ENCODE assay signal across 18 mouse cellular contexts in genomic region chr5:144797116-144797515, GRCm38 (mm10). TPM values are rescaled to one million over a fixed set of nuclear protein-coding genes. Genes with fewer than 3 reads are reported as not detected.
"Had no signal": no experiment of that assay in that cellular context is flagged by ENCODE, and none has a peak within 500 bp of the region (broad histone marks: within the 10 kb centered on the region; RNA-seq: fewer than 3 reads in every experiment).

No protein-coding gene starts in this region.

- H3K4me1 ChIP-seq: liver, embryonic 15.5 days; lung, embryonic 15.5 days; midbrain, embryonic 10.5 days; midbrain, embryonic 12.5 days; neural tube, embryonic 13.5 days; neural tube, embryonic 15.5 days; stomach, embryonic 15.5 days had no signal

- H3K4me3 ChIP-seq: liver, embryonic 13.5 days; liver, embryonic 15.5 days; lung, embryonic 15.5 days; midbrain, embryonic 10.5 days; midbrain, embryonic 12.5 days; myocyte; neural tube, embryonic 13.5 days; neural tube, embryonic 15.5 days; stomach, embryonic 15.5 days had no signal

- DNase-seq: liver, embryonic 13.5 days; liver, postnatal 0 days; midbrain, embryonic 14.5 days; retina, postnatal 1 day; right cerebral cortex, adult 18-20 months; right cerebral cortex, postnatal 25 days; thymus, adult 2 months; thymus, postnatal 25 days; thymus, postnatal 4 days had no signal

RNA-seq across cellular contexts. Expression of gene Tmem130, which starts 35.5 kb away (rescaled TPM):
- polyA plus RNA-seq: spleen, adult 2 months had no signal
